Mouse (Mus musculus) retina, embryonic 14.5 days (tissue): ENCODE results near the gene Clvs2.

Source experiments
- DNase-seq: peaks from one replicate; pipeline ENCODE4 v3.0.0-alpha.2; 2015; ENCODE audit warnings: low spot score

Clvs2 gene

GRCm38 (mm10) chr10:33624131-33624879 lies at the start of gene Clvs2:
Gene Clvs2, minus strand, starts transcription at chr10:33624769.
- DNase-seq: peak; percentile 61

- DNase-seq: peak; percentile 54
Measured at GRCm38 (mm10) chr10:33653142-33653541, 28.6 kb upstream of the Clvs2 start.

GRCm38 (mm10) chr10:33623577-33623991 lies 985 bp downstream of the Clvs2 start:
- DNase-seq: no peak

- DNase-seq: no peak
Measured at GRCm38 (mm10) chr10:33622700-33623099, 1.9 kb downstream of the Clvs2 start.

- no peak for DNase-seq
Measured at GRCm38 (mm10) chr10:33616207-33616606, 8.4 kb downstream of the Clvs2 start.

GRCm38 (mm10) chr10:33613197-33613596 lies 11.4 kb downstream of the Clvs2 start:
- DNase-seq: no peak

- DNase-seq: no peak
Measured at GRCm38 (mm10) chr10:33592732-33593131, 31.8 kb downstream of the Clvs2 start.

- DNase-seq: no peak
Measured at GRCm38 (mm10) chr10:33588800-33589199, 35.8 kb downstream of the Clvs2 start.

GRCm38 (mm10) chr10:33587118-33587517 lies 37.5 kb downstream of the Clvs2 start:
- no peak for DNase-seq

GRCm38 (mm10) chr10:33558081-33558480 lies 66.5 kb downstream of the Clvs2 start:
- DNase-seq: no peak

- no peak for DNase-seq
Measured at GRCm38 (mm10) chr10:33540331-33540730, 84.2 kb downstream of the Clvs2 start.
